ENCODE assay signal across 12 mouse cellular contexts in genomic region chr17:74186197-74186596, GRCm38 (mm10).
A peak's percentile ranks its signal among the peaks of the same experiment; 100 is the strongest.
DNase-seq lines count a peak whose midpoint lies in the region; ATAC-seq lines count a peak whose summit lies in the region.
"Had no signal": no experiment of that assay in that cellular context is flagged by ENCODE, and none has a peak within 500 bp of the region (broad histone marks: within the 10 kb centered on the region; RNA-seq: fewer than 3 reads in every experiment).

No protein-coding gene starts in this region.

- H3K4me1 ChIP-seq in embryonic facial prominence, embryonic 11.5 days (ENCODE audit: control insufficient read depth, insufficient read depth, low read length): no peaks in the 10 kb centered on the region
- H3K4me1 ChIP-seq in embryonic facial prominence, embryonic 10.5 days: no peaks in the 10 kb centered on the region
- H3K4me1 ChIP-seq in midbrain, embryonic 14.5 days (ENCODE audit: control insufficient read depth, insufficient read depth, low read length): no peaks in the 10 kb centered on the region
- no peaks in the 10 kb centered on the region for H3K4me1 ChIP-seq in midbrain, embryonic 11.5 days (ENCODE audit: control insufficient read depth, insufficient read depth, low read length)

- no peak for DNase-seq in embryonic facial prominence, embryonic 11.5 days (ENCODE audit: low spot score)
- no peak for DNase-seq in embryonic facial prominence, embryonic 10.5 days (ENCODE audit: low spot score)
- peak; percentile 43 for DNase-seq in midbrain, embryonic 14.5 days
- DNase-seq in midbrain, embryonic 11.5 days (ENCODE audit: low spot score, missing footprints): no peak
- no peak for DNase-seq in thymus, adult 18-20 months
- DNase-seq: cerebellum, adult 8-10 months; liver; right cerebral cortex, postnatal 14 days had no signal

- H3K9ac ChIP-seq in embryonic facial prominence, embryonic 11.5 days (replicated peaks; ENCODE audit: low read length): no peak overlapping the region
- no peak overlapping the region for H3K9ac ChIP-seq in midbrain, embryonic 14.5 days (replicated peaks; ENCODE audit: low read length)
- no peak overlapping the region for H3K9ac ChIP-seq in midbrain, embryonic 11.5 days (ENCODE audit: low read length)

- H3K9me3 ChIP-seq in embryonic facial prominence, embryonic 11.5 days (replicated peaks; ENCODE audit: control insufficient read depth, low read length): no peaks in the 10 kb centered on the region
- H3K9me3 ChIP-seq in embryonic facial prominence, embryonic 10.5 days: no peaks in the 10 kb centered on the region
- H3K9me3 ChIP-seq in midbrain, embryonic 14.5 days (ENCODE audit: control insufficient read depth, low read length): no peaks in the 10 kb centered on the region
- H3K9me3 ChIP-seq in midbrain, embryonic 11.5 days (ENCODE audit: control insufficient read depth, low read length): no peaks in the 10 kb centered on the region

- 0 out of 2 replicates have a peak, but pooled peaks have one; percentile 29 for ATAC-seq in embryonic facial prominence, embryonic 11.5 days (replicated peaks; ENCODE audit: insufficient number of reproducible peaks, low FRiP score, low TSS enrichment, low read depth)
- ATAC-seq in midbrain, embryonic 14.5 days (ENCODE audit: low FRiP score, low TSS enrichment): no peak
- no peak for ATAC-seq in midbrain, embryonic 11.5 days (ENCODE audit: low FRiP score)
- ATAC-seq in common myeloid progenitor, adult 5-6 weeks (replicated peaks; ENCODE audit: low read depth, poor library complexity, severe bottlenecking): peak; percentile 90
- ATAC-seq in megakaryocyte progenitor cell, adult 5-6 weeks (replicated peaks; ENCODE audit: poor library complexity): peak; percentile 83
- no peak for ATAC-seq in erythroblast, adult 5-6 weeks (replicated peaks; ENCODE audit: low FRiP score, poor library complexity, severe bottlenecking)

- WGBS in embryonic facial prominence, embryonic 11.5 days: 85% methylated on average over 5 of the region's 5 CpGs
- WGBS in embryonic facial prominence, embryonic 10.5 days: 92% methylated on average over 5 of the region's 5 CpGs
- WGBS in midbrain, embryonic 14.5 days: 70% methylated on average over 5 of the region's 5 CpGs
- 83% methylated on average over 5 of the region's 5 CpGs for WGBS in midbrain, embryonic 11.5 days

- H3K27ac ChIP-seq in embryonic facial prominence, embryonic 11.5 days (replicated peaks; ENCODE audit: low read depth, low read length): no peak overlapping the region
- H3K27ac ChIP-seq in embryonic facial prominence, embryonic 10.5 days (replicated peaks): no peak overlapping the region
- no peak overlapping the region for H3K27ac ChIP-seq in midbrain, embryonic 14.5 days (replicated peaks; ENCODE audit: low read depth, low read length)
- H3K27ac ChIP-seq in midbrain, embryonic 11.5 days (ENCODE audit: low read depth, low read length): no peak overlapping the region

- no peaks in the 10 kb centered on the region for H3K36me3 ChIP-seq in embryonic facial prominence, embryonic 11.5 days (replicated peaks; ENCODE audit: control insufficient read depth, insufficient read depth, low read depth, low read length)
- peaks cover 3% of the 10 kb centered on the region; the same call in 1 of the 2 replicates for H3K36me3 ChIP-seq in embryonic facial prominence, embryonic 10.5 days (replicated peaks)
- H3K36me3 ChIP-seq in midbrain, embryonic 14.5 days (ENCODE audit: control insufficient read depth, insufficient read depth, low read length): no peaks in the 10 kb centered on the region
- no peaks in the 10 kb centered on the region for H3K36me3 ChIP-seq in midbrain, embryonic 11.5 days (ENCODE audit: control insufficient read depth, insufficient read depth, low read length)

- H3K27me3 ChIP-seq in embryonic facial prominence, embryonic 11.5 days (ENCODE audit: control insufficient read depth, insufficient read depth, low read length): no peaks in the 10 kb centered on the region
- H3K27me3 ChIP-seq in embryonic facial prominence, embryonic 10.5 days (replicated peaks; ENCODE audit: low read depth, poor library complexity, severe bottlenecking): no peaks in the 10 kb centered on the region
- H3K27me3 ChIP-seq in midbrain, embryonic 14.5 days (ENCODE audit: control insufficient read depth, insufficient read depth, low read length): no peaks in the 10 kb centered on the region
- H3K27me3 ChIP-seq in midbrain, embryonic 11.5 days (ENCODE audit: control insufficient read depth, insufficient read depth, low read length): no peaks in the 10 kb centered on the region
- H3K27me3 ChIP-seq: CH12.LX had no signal

- no peak overlapping the region for H3K4me2 ChIP-seq in embryonic facial prominence, embryonic 11.5 days (ENCODE audit: low read depth, low read length)
- no peak overlapping the region for H3K4me2 ChIP-seq in midbrain, embryonic 14.5 days (ENCODE audit: low read length)
- no peak overlapping the region for H3K4me2 ChIP-seq in midbrain, embryonic 11.5 days

- no peak overlapping the region for H3K4me3 ChIP-seq in embryonic facial prominence, embryonic 11.5 days (ENCODE audit: low read depth, low read length)
- no peak overlapping the region for H3K4me3 ChIP-seq in embryonic facial prominence, embryonic 10.5 days
- no peak overlapping the region for H3K4me3 ChIP-seq in midbrain, embryonic 14.5 days (replicated peaks; ENCODE audit: low read depth, low read length)
- H3K4me3 ChIP-seq in midbrain, embryonic 11.5 days (ENCODE audit: low read depth, low read length): no peak overlapping the region

Comparison
In these comparisons a context has a peak if more than half of its experiments do, and no peak if none do; other contexts are left out.
1. ATAC-seq: peak in embryonic facial prominence, embryonic 11.5 days (single experiment), common myeloid progenitor, adult 5-6 weeks (single experiment) and megakaryocyte progenitor cell, adult 5-6 weeks (single experiment); none in midbrain, embryonic 14.5 days (single experiment), midbrain, embryonic 11.5 days (single experiment) and erythroblast, adult 5-6 weeks (single experiment).